Comparison of ENCODE assay signal across 9 mouse cellular contexts in genomic region chr19:57124138-57124519, GRCm38 (mm10).
A peak's percentile ranks its signal among the peaks of the same experiment; 100 is the strongest.
DNase-seq lines count a peak whose midpoint lies in the region; ATAC-seq and TF ChIP-seq lines count a peak whose summit lies in the region.
"Had no signal": no experiment of that assay in that cellular context is flagged by ENCODE, and none has a peak within 500 bp of the region (broad histone marks: within the 10 kb centered on the region; RNA-seq: fewer than 3 reads in every experiment).

No protein-coding gene starts in this region.

- H3K4me3 ChIP-seq in forebrain, embryonic 13.5 days: no peak overlapping the region
- H3K4me3 ChIP-seq in forebrain, embryonic 12.5 days (replicated peaks): no peak overlapping the region
- H3K4me3 ChIP-seq in kidney, postnatal 0 days (replicated peaks; ENCODE audit: low read depth, low read length): no peak overlapping the region
- no peak overlapping the region for H3K4me3 ChIP-seq in embryonic facial prominence, embryonic 14.5 days (ENCODE audit: low read depth, low read length)
- H3K4me3 ChIP-seq in liver, embryonic 12.5 days: no peak overlapping the region

- H3K4me2 ChIP-seq in forebrain, embryonic 13.5 days: no peak overlapping the region
- H3K4me2 ChIP-seq in forebrain, embryonic 12.5 days: no peak overlapping the region
- no peak overlapping the region for H3K4me2 ChIP-seq in kidney, postnatal 0 days (ENCODE audit: low read length)
- H3K4me2 ChIP-seq in embryonic facial prominence, embryonic 14.5 days (ENCODE audit: low read depth, low read length): no peak overlapping the region
- H3K4me2 ChIP-seq in liver, embryonic 12.5 days: no peak overlapping the region

- no peak for TF ChIP-seq CTCF in kidney, postnatal 0 days (IDR thresholded peaks at IDR 0.05; ENCODE audit: low read depth)

- no peaks in the 10 kb centered on the region for H3K27me3 ChIP-seq in forebrain, embryonic 13.5 days
- 0 out of 2 replicates have a peak, but pooled peaks cover 3% of the 10 kb centered on the region for H3K27me3 ChIP-seq in forebrain, embryonic 12.5 days
- H3K27me3 ChIP-seq in kidney, postnatal 0 days (ENCODE audit: insufficient read depth, low read length): no peaks in the 10 kb centered on the region
- no peaks in the 10 kb centered on the region for H3K27me3 ChIP-seq in embryonic facial prominence, embryonic 14.5 days (replicated peaks; ENCODE audit: control insufficient read depth, insufficient read depth, low read length)
- peaks cover 10% of the 10 kb centered on the region for H3K27me3 ChIP-seq in liver, embryonic 12.5 days (replicated peaks)

- 0 out of 2 replicates have a peak, but pooled peaks have one; percentile 19 for ATAC-seq in forebrain, embryonic 13.5 days
- no peak for ATAC-seq in forebrain, embryonic 12.5 days (ENCODE audit: low FRiP score)
- no peak for ATAC-seq in kidney, postnatal 0 days (replicated peaks; ENCODE audit: low FRiP score, low read depth)
- no peak for ATAC-seq in embryonic facial prominence, embryonic 14.5 days (ENCODE audit: low read depth)
- 0 out of 2 replicates have a peak, but pooled peaks have one; percentile 2 for ATAC-seq in liver, embryonic 12.5 days

- no peak for DNase-seq in kidney, postnatal 0 days (ENCODE audit: low spot score)
- DNase-seq in kidney, adult 8-10 months: no peak
- DNase-seq in embryonic facial prominence, embryonic 14.5 days (ENCODE audit: low spot score): no peak
- no peak for DNase-seq in layer of hippocampus, postnatal 36 days
- no peak for DNase-seq in right cerebral cortex, postnatal 36 days (ENCODE audit: low spot score in 2 of 2)

- H3K9ac ChIP-seq in forebrain, embryonic 13.5 days: no peak overlapping the region
- no peak overlapping the region for H3K9ac ChIP-seq in forebrain, embryonic 12.5 days
- no peak overlapping the region for H3K9ac ChIP-seq in kidney, postnatal 0 days (ENCODE audit: low read depth, low read length)
- H3K9ac ChIP-seq in embryonic facial prominence, embryonic 14.5 days (ENCODE audit: low read depth, low read length): no peak overlapping the region
- no peak overlapping the region for H3K9ac ChIP-seq in liver, embryonic 12.5 days
- H3K9ac ChIP-seq: liver, embryonic 14.5 days had no signal

- no peaks in the 10 kb centered on the region for H3K9me3 ChIP-seq in forebrain, embryonic 13.5 days (replicated peaks)
- no peaks in the 10 kb centered on the region for H3K9me3 ChIP-seq in forebrain, embryonic 12.5 days
- H3K9me3 ChIP-seq in kidney, postnatal 0 days (replicated peaks; ENCODE audit: low read length): no peaks in the 10 kb centered on the region
- no peaks in the 10 kb centered on the region for H3K9me3 ChIP-seq in embryonic facial prominence, embryonic 14.5 days (ENCODE audit: control insufficient read depth, low read length)
- no peaks in the 10 kb centered on the region for H3K9me3 ChIP-seq in liver, embryonic 12.5 days (replicated peaks)

- H3K4me1 ChIP-seq in forebrain, embryonic 13.5 days: peaks cover 14% of the 10 kb centered on the region
- H3K4me1 ChIP-seq in forebrain, embryonic 12.5 days: peaks cover 15% of the 10 kb centered on the region
- H3K4me1 ChIP-seq in kidney, postnatal 0 days (replicated peaks; ENCODE audit: insufficient read depth, low read length): peaks cover 24% of the 10 kb centered on the region
- H3K4me1 ChIP-seq in embryonic facial prominence, embryonic 14.5 days (ENCODE audit: control insufficient read depth, insufficient read depth, low read length): peaks cover 16% of the 10 kb centered on the region
- H3K4me1 ChIP-seq in liver, embryonic 12.5 days: peaks cover 7% of the 10 kb centered on the region; the same call in 1 of the 2 replicates

- H3K27ac ChIP-seq in forebrain, embryonic 13.5 days: no peak overlapping the region
- H3K27ac ChIP-seq in forebrain, embryonic 12.5 days: no peak overlapping the region
- H3K27ac ChIP-seq in kidney, postnatal 0 days: peak overlapping the region; percentile 87
- peak overlapping the region; percentile 61 for H3K27ac ChIP-seq in embryonic facial prominence, embryonic 14.5 days (replicated peaks; ENCODE audit: low read depth, low read length)
- H3K27ac ChIP-seq in liver, embryonic 12.5 days: peak overlapping the region; percentile 36; the same call in 1 of the 2 replicates
- H3K27ac ChIP-seq: liver, embryonic 14.5 days had no signal

- no peaks in the 10 kb centered on the region for H3K36me3 ChIP-seq in forebrain, embryonic 13.5 days (ENCODE audit: poor library complexity, severe bottlenecking)
- H3K36me3 ChIP-seq in forebrain, embryonic 12.5 days (replicated peaks): no peaks in the 10 kb centered on the region
- no peaks in the 10 kb centered on the region for H3K36me3 ChIP-seq in kidney, postnatal 0 days (ENCODE audit: insufficient read depth, low read length)
- no peaks in the 10 kb centered on the region for H3K36me3 ChIP-seq in embryonic facial prominence, embryonic 14.5 days (ENCODE audit: control insufficient read depth, insufficient read depth, low read length)
- H3K36me3 ChIP-seq in liver, embryonic 12.5 days: peaks cover 4% of the 10 kb centered on the region; the same call in 1 of the 2 replicates

- WGBS in forebrain, embryonic 13.5 days: 93% methylated on average over 2 of the region's 2 CpGs
- WGBS in forebrain, embryonic 12.5 days: 80% methylated on average over 2 of the region's 2 CpGs
- WGBS in kidney, postnatal 0 days: 59% methylated on average over 2 of the region's 2 CpGs
- WGBS in embryonic facial prominence, embryonic 14.5 days: 58% methylated on average over 2 of the region's 2 CpGs
- 48% methylated on average over 2 of the region's 2 CpGs for whole genome bisulfite sequencing in liver, embryonic 12.5 days (ENCODE audit: insufficient replicate concordance)

Comparison
In these comparisons a context has a peak if more than half of its experiments do, and no peak if none do; other contexts are left out.
1. ATAC-seq: peak in forebrain, embryonic 13.5 days (single experiment) and liver, embryonic 12.5 days (single experiment); none in forebrain, embryonic 12.5 days (single experiment), kidney, postnatal 0 days (single experiment) and embryonic facial prominence, embryonic 14.5 days (single experiment).
2. H3K27ac ChIP-seq: peak in kidney, postnatal 0 days (single experiment), embryonic facial prominence, embryonic 14.5 days (single experiment) and liver, embryonic 12.5 days (single experiment); none in forebrain, embryonic 13.5 days (single experiment) and forebrain, embryonic 12.5 days (single experiment).